Comparison of ENCODE assay signal across 21 mouse cellular contexts in the genomic region with DNA sequence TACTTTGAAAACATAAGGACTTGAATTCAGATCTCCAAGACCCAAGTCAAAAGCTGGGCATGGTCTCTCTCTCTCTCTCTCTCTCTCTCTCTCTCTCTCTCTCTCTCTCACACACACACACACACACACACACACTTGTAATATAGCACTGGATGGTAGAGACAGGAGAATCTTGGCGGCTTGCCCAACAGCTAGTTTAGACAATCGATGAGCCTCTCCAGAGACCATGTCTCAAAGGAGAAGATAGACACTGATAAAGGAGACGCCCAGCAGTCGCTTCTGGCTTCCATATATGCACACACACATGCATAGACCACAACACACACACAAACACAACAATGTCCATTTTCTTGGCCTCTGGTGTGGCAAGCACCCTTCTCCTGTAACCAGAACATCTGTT.
DNase-seq lines count a peak whose midpoint lies in the region; ATAC-seq and TF ChIP-seq lines count a peak whose summit lies in the region.
"Had no signal": no experiment of that assay in that cellular context is flagged by ENCODE, and none has a peak within 500 bp of the region (broad histone marks: within the 10 kb centered on the region; RNA-seq: fewer than 3 reads in every experiment).

No protein-coding gene starts in this region.

- ATAC-seq in heart, embryonic 12.5 days (ENCODE audit: insufficient number of reproducible peaks, low FRiP score): no peak
- ATAC-seq in hindbrain, postnatal 0 days: no peak
- ATAC-seq in hindbrain, embryonic 12.5 days (ENCODE audit: low FRiP score): no peak
- ATAC-seq: forebrain, embryonic 14.5 days; inflammation-experienced regulatory T-cells, adult 6 months had no signal

- H3K4me3 ChIP-seq in heart, embryonic 12.5 days: no peak overlapping the region
- H3K4me3 ChIP-seq in hindbrain, postnatal 0 days (ENCODE audit: low read length): no peak overlapping the region
- no peak overlapping the region for H3K4me3 ChIP-seq in hindbrain, embryonic 12.5 days
- H3K4me3 ChIP-seq: embryonic facial prominence, embryonic 15.5 days; gastrocnemius, adult 2 months; hindbrain, embryonic 13.5 days; limb, embryonic 15.5 days; midbrain, embryonic 12.5 days had no signal

- WGBS in heart, embryonic 12.5 days: 38% methylated on average over 4 of the region's 4 CpGs
- 48% methylated on average over 4 of the region's 4 CpGs for WGBS in hindbrain, postnatal 0 days
- WGBS in hindbrain, embryonic 12.5 days: 70% methylated on average over 4 of the region's 4 CpGs

- no peaks in the 10 kb centered on the region for H3K36me3 ChIP-seq in heart, embryonic 12.5 days
- H3K36me3 ChIP-seq in hindbrain, postnatal 0 days (ENCODE audit: insufficient read depth, low read length): no peaks in the 10 kb centered on the region
- H3K36me3 ChIP-seq in hindbrain, embryonic 12.5 days: no peaks in the 10 kb centered on the region
- H3K36me3 ChIP-seq: embryonic facial prominence, embryonic 15.5 days; hindbrain, embryonic 13.5 days; limb, embryonic 15.5 days; midbrain, embryonic 12.5 days had no signal

- peaks cover 68% of the 10 kb centered on the region for H3K4me1 ChIP-seq in heart, embryonic 12.5 days (replicated peaks)
- 0 out of 2 replicates have a peak, but pooled peaks cover 9% of the 10 kb centered on the region for H3K4me1 ChIP-seq in hindbrain, postnatal 0 days (ENCODE audit: insufficient read depth, low read length)
- H3K4me1 ChIP-seq in hindbrain, embryonic 12.5 days: peaks cover 11% of the 10 kb centered on the region

- no peaks in the 10 kb centered on the region for H3K9me3 ChIP-seq in heart, embryonic 12.5 days (replicated peaks)
- H3K9me3 ChIP-seq in hindbrain, postnatal 0 days (ENCODE audit: low read length): no peaks in the 10 kb centered on the region
- no peaks in the 10 kb centered on the region for H3K9me3 ChIP-seq in hindbrain, embryonic 12.5 days (replicated peaks)
- H3K9me3 ChIP-seq: embryonic facial prominence, embryonic 15.5 days; hindbrain, embryonic 13.5 days; limb, embryonic 15.5 days; midbrain, embryonic 12.5 days had no signal

- no peak for DNase-seq in heart, adult 9 months (ENCODE audit: low spot score in 2 of 2)
- DNase-seq in hindbrain, postnatal 0 days (ENCODE audit: low spot score): peak; percentile 19
- peak; percentile 58 for DNase-seq in right cerebral cortex, postnatal 14 days
- no peak for DNase-seq in right cerebral cortex, postnatal 25 days
- DNase-seq in thymus, adult 18-20 months: no peak
- DNase-seq: adrenal gland, postnatal 10 days; embryo, embryonic 11 days; gastrocnemius, adult 2 months; kidney, adult 18-20 months; kidney, postnatal 4 days; lung, adult 18-20 months; thymus, adult 2 months; thymus, postnatal 4 days had no signal

- TF ChIP-seq CTCF in hindbrain, postnatal 0 days (IDR thresholded peaks at IDR 0.05; ENCODE audit: low read depth): no peak

- peak overlapping the region; percentile 36 for H3K27ac ChIP-seq in heart, embryonic 12.5 days (ENCODE audit: poor library complexity, severe bottlenecking)
- no peak overlapping the region for H3K27ac ChIP-seq in hindbrain, postnatal 0 days
- H3K27ac ChIP-seq in hindbrain, embryonic 12.5 days: no peak overlapping the region
- H3K27ac ChIP-seq: embryonic facial prominence, embryonic 15.5 days; gastrocnemius, adult 2 months; hindbrain, embryonic 13.5 days; limb, embryonic 15.5 days; midbrain, embryonic 12.5 days had no signal

- H3K27me3 ChIP-seq in heart, embryonic 12.5 days (replicated peaks): no peaks in the 10 kb centered on the region
- no peaks in the 10 kb centered on the region; the same call in 1 of the 2 replicates for H3K27me3 ChIP-seq in hindbrain, postnatal 0 days (ENCODE audit: insufficient read depth, low read length)
- peaks cover 29% of the 10 kb centered on the region for H3K27me3 ChIP-seq in hindbrain, embryonic 12.5 days

- no peak overlapping the region for H3K4me2 ChIP-seq in heart, embryonic 12.5 days
- H3K4me2 ChIP-seq in hindbrain, postnatal 0 days (ENCODE audit: low read depth, low read length): no peak overlapping the region
- no peak overlapping the region for H3K4me2 ChIP-seq in hindbrain, embryonic 12.5 days (replicated peaks)
- H3K4me2 ChIP-seq: hindbrain, embryonic 13.5 days; limb, embryonic 15.5 days; midbrain, embryonic 12.5 days had no signal

- H3K9ac ChIP-seq in heart, embryonic 12.5 days: no peak overlapping the region
- H3K9ac ChIP-seq in hindbrain, postnatal 0 days (replicated peaks; ENCODE audit: low read length): no peak overlapping the region
- no peak overlapping the region for H3K9ac ChIP-seq in hindbrain, embryonic 12.5 days
- H3K9ac ChIP-seq: embryonic facial prominence, embryonic 15.5 days; hindbrain, embryonic 13.5 days; limb, embryonic 15.5 days; midbrain, embryonic 12.5 days had no signal

Comparison
In these comparisons a context has a peak if more than half of its experiments do, and no peak if none do; other contexts are left out.
1. DNase-seq: peak in hindbrain, postnatal 0 days (single experiment) and right cerebral cortex, postnatal 14 days (single experiment); none in heart, adult 9 months (0 of 2), right cerebral cortex, postnatal 25 days (single experiment) and thymus, adult 18-20 months (0 of 2).